Mouse (Mus musculus) embryonic facial prominence, embryonic 10.5 days (tissue): ENCODE measurements at regions not wholly inside any gene's neighbourhood (a gene's known extent, or its start where the extent isn't known, plus 50 kb on each side); places are given as distances from the start of the nearest gene placed in this dataset.

Experiments used
- DNase-seq: peaks from one replicate; pipeline ENCODE4 v3.0.0-alpha.2; 2017; ENCODE audit warnings: low spot score
- H3K27ac ChIP-seq: fragments of 300-500 bp; sonication (generic); replicated peaks from 2 replicates; pipeline ENCODE4 v1.5.1; 2016; ENCODE audit warnings: mild to moderate bottlenecking
- H3K27me3 ChIP-seq: fragments of 300-500 bp; sonication (generic); replicated peaks from 2 replicates; pipeline ENCODE4 v1.6.1; 2016; ENCODE audit warnings: low read depth, mild to moderate bottlenecking; ENCODE audit not compliant: poor library complexity, severe bottlenecking
- H3K36me3 ChIP-seq: fragments of 300-500 bp; sonication (generic); replicated peaks from 2 replicates; pipeline ENCODE4 v1.6.1; 2016; ENCODE audit warnings: mild to moderate bottlenecking, moderate library complexity
- H3K4me1 ChIP-seq: fragments of 300-500 bp; sonication (generic); 2 replicates; pipeline ENCODE4 v1.6.1; 2016
- H3K4me3 ChIP-seq: fragments of 300-500 bp; sonication (generic); 2 replicates; pipeline ENCODE4 v1.5.1; 2016; ENCODE audit warnings: mild to moderate bottlenecking, moderate library complexity
- H3K9me3 ChIP-seq: fragments of 300-500 bp; sonication (generic); 2 replicates; pipeline ENCODE4 v1.6.1; 2016; ENCODE audit warnings: mild to moderate bottlenecking
- WGBS: fragments of 180-500 bp; shearing (Covaris S2); methylation state at CpG from one replicate; pipeline ENCODE4 v1.1.7; 2016; 5-methylcytosine and 5-hydroxymethylcytosine counted together

- H3K27me3 ChIP-seq = peaks cover 51% of the 10 kb centered on the region
- no peak for DNase-seq
- H3K4me1 ChIP-seq = peaks cover 6% of the 10 kb centered on the region; the same call in 1 of the 2 replicates
- no peak overlapping the region for H3K4me3 ChIP-seq
- H3K9me3 ChIP-seq = no peaks in the 10 kb centered on the region
- WGBS = 94% methylated on average over 6 of the region's 6 CpGs
- H3K27ac ChIP-seq = no peak overlapping the region
- H3K36me3 ChIP-seq = no peaks in the 10 kb centered on the region
Measured at GRCm38 (mm10) chr6:100491811-100492210, 179.1 kb downstream of the Shq1 start.

- H3K4me3 ChIP-seq = no peak overlapping the region
- WGBS = 94% methylated on average over 7 of the region's 7 CpGs
- DNase-seq = no peak
- no peaks in the 10 kb centered on the region for H3K36me3 ChIP-seq
- H3K9me3 ChIP-seq = no peaks in the 10 kb centered on the region; the same call in 1 of the 2 replicates
- H3K27me3 ChIP-seq = peaks cover 49% of the 10 kb centered on the region
- H3K27ac ChIP-seq = no peak overlapping the region
- peaks cover 6% of the 10 kb centered on the region; the same call in 1 of the 2 replicates for H3K4me1 ChIP-seq
Measured at GRCm38 (mm10) chr6:100490920-100491712, 179.8 kb downstream of the Shq1 start.

- WGBS = 75% methylated on average over 3 of the region's 3 CpGs
- Histone ChIP-seq H3K27me3 (peaks cover 50% of the 10 kb centered on the region), H3K36me3 (no peaks in the 10 kb centered on the region), H3K4me3 (no peak overlapping the region), H3K9me3 (peaks cover 15% of the 10 kb centered on the region; the same call in 1 of the 2 replicates), H3K27ac (no peak overlapping the region), H3K4me1 (peaks cover 27% of the 10 kb centered on the region)
- no peak for DNase-seq
Measured at GRCm38 (mm10) chr6:100483836-100484235, 187.1 kb downstream of the Shq1 start.

GRCm38 (mm10) chr6:100483084-100483810 is 187.7 kb downstream of the Shq1 start:
- peaks cover 15% of the 10 kb centered on the region; the same call in 1 of the 2 replicates for H3K9me3 ChIP-seq
- WGBS = 14% methylated on average over 14 of the region's 14 CpGs
- peak; percentile 34 for DNase-seq
- peaks cover 27% of the 10 kb centered on the region for H3K4me1 ChIP-seq
- H3K27me3 ChIP-seq = peaks cover 45% of the 10 kb centered on the region
- H3K36me3 ChIP-seq = no peaks in the 10 kb centered on the region
- 0 out of 2 replicates have a peak overlapping the region, but pooled peaks have one; percentile 6 for H3K4me3 ChIP-seq
- H3K27ac ChIP-seq = peak overlapping the region; percentile 51; the same call in 1 of the 2 replicates

- no peaks in the 10 kb centered on the region for H3K36me3 ChIP-seq
- H3K27me3 ChIP-seq = peaks cover 50% of the 10 kb centered on the region
- WGBS = 23% methylated on average over 7 of the region's 7 CpGs
Measured at GRCm38 (mm10) chr6:100482572-100482971, 188.4 kb downstream of the Shq1 start.

GRCm38 (mm10) chr6:100480525-100480924 is 190.4 kb downstream of the Shq1 start:
- WGBS = 87% methylated on average over 3 of the region's 3 CpGs
- peaks cover 60% of the 10 kb centered on the region for H3K27me3 ChIP-seq

More at GRCm38 (mm10) chr6:100482572-100482971, 188.4 kb downstream of the Shq1 start:
- no peak overlapping the region for H3K4me3 ChIP-seq
- H3K4me1 ChIP-seq = peaks cover 27% of the 10 kb centered on the region
- no peak overlapping the region for H3K27ac ChIP-seq
- no peak for DNase-seq
- peaks cover 15% of the 10 kb centered on the region; the same call in 1 of the 2 replicates for H3K9me3 ChIP-seq

GRCm38 (mm10) chr6:100479881-100480280 is 191.1 kb downstream of the Shq1 start:
- H3K4me3 ChIP-seq = no peak overlapping the region
- 71% methylated on average over 6 of the region's 6 CpGs for WGBS
- no peak overlapping the region for H3K27ac ChIP-seq
- H3K27me3 ChIP-seq = peaks cover 65% of the 10 kb centered on the region
- no peak for DNase-seq
- peaks cover 27% of the 10 kb centered on the region for H3K4me1 ChIP-seq
- H3K9me3 ChIP-seq = peaks cover 4% of the 10 kb centered on the region; the same call in 1 of the 2 replicates
- H3K36me3 ChIP-seq = no peaks in the 10 kb centered on the region

More at GRCm38 (mm10) chr6:100480525-100480924, 190.4 kb downstream of the Shq1 start:
- DNase-seq = no peak
- Histone ChIP-seq H3K4me1 (peaks cover 27% of the 10 kb centered on the region), H3K27ac (no peak overlapping the region), H3K9me3 (peaks cover 9% of the 10 kb centered on the region; the same call in 1 of the 2 replicates), H3K36me3 (no peaks in the 10 kb centered on the region), H3K4me3 (no peak overlapping the region)

- Histone ChIP-seq H3K27ac (no peak overlapping the region), H3K27me3 (peaks cover 64% of the 10 kb centered on the region), H3K4me1 (peaks cover 27% of the 10 kb centered on the region), H3K9me3 (no peaks in the 10 kb centered on the region), H3K36me3 (no peaks in the 10 kb centered on the region), H3K4me3 (no peak overlapping the region)
- DNase-seq = no peak
- WGBS = 89% methylated on average over 4 of the region's 4 CpGs
Measured at GRCm38 (mm10) chr6:100479455-100479854, 191.5 kb downstream of the Shq1 start.

- Histone ChIP-seq H3K9me3 (peaks cover 11% of the 10 kb centered on the region; the same call in 1 of the 2 replicates), H3K4me3 (no peak overlapping the region), H3K4me1 (peaks cover 3% of the 10 kb centered on the region; the same call in 1 of the 2 replicates), H3K27ac (no peak overlapping the region), H3K36me3 (no peaks in the 10 kb centered on the region), H3K27me3 (peaks cover 44% of the 10 kb centered on the region)
- 85% methylated on average over 6 of the region's 6 CpGs for WGBS
- no peak for DNase-seq
Measured at GRCm38 (mm10) chr6:100476550-100477366, 189.5 kb upstream of the Rybp start.

GRCm38 (mm10) chr6:100475341-100475955 is 188.2 kb upstream of the Rybp start:
- no peaks in the 10 kb centered on the region for H3K4me1 ChIP-seq
- no peaks in the 10 kb centered on the region for H3K36me3 ChIP-seq
- H3K27me3 ChIP-seq = peaks cover 33% of the 10 kb centered on the region
- 73% methylated on average over 4 of the region's 4 CpGs for WGBS
- DNase-seq = no peak
- H3K27ac ChIP-seq = no peak overlapping the region
- no peak overlapping the region for H3K4me3 ChIP-seq
- H3K9me3 ChIP-seq = peaks cover 16% of the 10 kb centered on the region; the same call in 1 of the 2 replicates

- Histone ChIP-seq H3K4me3 (no peak overlapping the region), H3K27me3 (peaks cover 41% of the 10 kb centered on the region), H3K4me1 (no peaks in the 10 kb centered on the region), H3K27ac (no peak overlapping the region), H3K9me3 (peaks cover 16% of the 10 kb centered on the region; the same call in 1 of the 2 replicates), H3K36me3 (no peaks in the 10 kb centered on the region)
- WGBS = 79% methylated on average over 9 of the region's 9 CpGs
- no peak for DNase-seq
Measured at GRCm38 (mm10) chr6:100474326-100474725, 187.0 kb upstream of the Rybp start.
